Mouse (Mus musculus): ENCODE results near the gene Ric8b.

GRCm38 (mm10) chr10:85038147-85038546 lies 120.7 kb downstream of the Ric8b start:
- no peak for TF ChIP-seq CTCF (IDR thresholded peaks at IDR 0.05; ENCODE audit: borderline replicate concordance, extremely low read depth, insufficient read depth, insufficient read length)
- TF ChIP-seq POLR2A (IDR thresholded peaks at IDR 0.05; ENCODE audit: borderline replicate concordance, extremely low read depth, insufficient read depth, insufficient read length, poor library complexity, severe bottlenecking): no peak

Measured in brain, embryonic 14.5 days (tissue).